Mouse (Mus musculus) effector memory CD4-positive, alpha-beta T cell, adult 7 months (primary cell): Measurements from ENCODE around the gene Glt28d2. TPM values are rescaled to one million over a fixed set of nuclear protein-coding genes. Genes with fewer than 3 reads are reported as not detected.

ENCODE experiments used
- polyA plus RNA-seq: library from polyadenylated mRNA; unstranded; fragments of 100-300 nt; shearing (Covaris generic); gene quantifications from one replicate; pipeline ENCODE4 v1.2.1, GENCODE M21; 2017

Gene Glt28d2
- polyA plus RNA-seq, result 0.23 TPM

GRCm38 (mm10) chr3:85887239-85887827, at the start of gene Glt28d2, which contains the start of gene Gm37240:
Glt28d2 (minus strand) TSS chr3:85887516.
Gm37240 (minus strand) TSS chr3:85887518.

Other genes with a start within 250 kb of the Glt28d2 start
- gene Fam160a1, start 70.2 kb downstream of the Glt28d2 start, polyA plus RNA-seq, result 0.09 TPM
- gene Gm37240, start within 50 bp of the Glt28d2 start, polyA plus RNA-seq, result 0.38 TPM
- gene Sh3d19, start 83.6 kb upstream of the Glt28d2 start, polyA plus RNA-seq, result 1.9 TPM
- gene Prss48, start 115.0 kb upstream of the Glt28d2 start, polyA plus RNA-seq, result not detected